Mouse (Mus musculus) fat pad, adult 2 months (tissue): Measurements from ENCODE around the gene Kctd20.

ENCODE experiments used
- DNase-seq: peaks from one replicate; pipeline ENCODE4 v3.0.0-alpha.2; 2011; ENCODE audit warnings: low read depth, low spot score; ENCODE audit errors: extremely low read depth

The Kctd20 gene

GRCm38 (mm10) chr17:29018292-29018984 is 66.7 kb downstream of the Kctd20 start:
- no peak for DNase-seq
